Mouse (Mus musculus) spleen, postnatal 10 days (tissue): ENCODE data around the gene Snx12.

ENCODE experiments used
- DNase-seq, 2 experiments: peaks; one replicate each; pipeline ENCODE4 v3.0.0; 2021 to 2022; ENCODE audit warnings: low spot score in 2 of 2

Gene Snx12

DNA sequence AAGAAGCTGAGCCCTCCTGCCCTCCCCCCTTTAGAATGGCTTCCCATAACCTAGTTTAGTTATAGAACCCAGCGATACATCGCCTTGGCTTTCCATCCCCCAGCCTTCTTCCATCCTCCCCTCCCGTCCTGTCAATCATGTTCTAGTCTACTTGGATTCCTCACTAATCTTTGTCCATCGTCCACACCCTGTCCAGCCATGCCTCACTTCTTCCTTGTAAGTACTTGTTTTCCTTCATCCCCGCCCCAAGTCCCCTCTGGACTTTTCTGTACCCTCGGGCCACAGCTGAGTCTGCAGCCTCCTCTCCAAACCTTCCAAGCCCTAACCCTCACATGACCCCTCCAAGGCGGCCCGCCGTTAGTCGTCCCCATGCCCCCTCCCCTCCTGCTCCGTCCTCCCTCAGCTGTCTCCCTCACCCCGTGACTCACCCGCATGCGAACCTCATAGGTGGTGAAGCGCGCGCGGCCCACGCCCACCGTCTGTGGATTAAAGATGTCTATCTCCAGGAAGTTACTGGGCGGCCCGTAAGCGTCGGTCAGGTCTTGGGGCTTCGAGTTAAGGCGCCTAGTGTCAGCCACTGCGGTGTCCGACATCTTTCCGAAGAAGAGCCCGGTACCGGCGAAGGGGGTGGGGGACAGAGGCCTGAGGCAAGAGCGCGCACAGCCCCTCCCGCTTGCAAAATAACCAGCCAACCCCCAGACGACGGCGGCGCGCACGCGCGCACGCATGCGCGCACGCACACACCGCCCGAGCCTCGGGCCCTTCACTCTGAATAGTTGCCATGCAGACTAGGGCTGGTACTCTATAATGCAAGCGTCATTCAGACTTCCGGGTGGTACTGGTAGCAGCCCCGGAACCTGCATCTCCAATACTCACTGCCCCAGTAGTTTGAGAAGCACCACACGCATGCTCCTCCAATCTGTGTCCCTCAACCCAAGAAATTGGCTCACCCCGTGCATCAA is at the start of gene Snx12:
TSS of gene Snx12 (minus strand) at position 730 of the 962 bp plus-strand sequence.
- DNase-seq = peak; percentile 60 to 76

GRCm38 (mm10) chrX:101268755-101269124 is 46.4 kb upstream of the Snx12 start, which contains the start of gene Gm20489:
TSS of gene Gm20489 (minus strand) at chrX:101269023.
- no peak for DNase-seq

DNA sequence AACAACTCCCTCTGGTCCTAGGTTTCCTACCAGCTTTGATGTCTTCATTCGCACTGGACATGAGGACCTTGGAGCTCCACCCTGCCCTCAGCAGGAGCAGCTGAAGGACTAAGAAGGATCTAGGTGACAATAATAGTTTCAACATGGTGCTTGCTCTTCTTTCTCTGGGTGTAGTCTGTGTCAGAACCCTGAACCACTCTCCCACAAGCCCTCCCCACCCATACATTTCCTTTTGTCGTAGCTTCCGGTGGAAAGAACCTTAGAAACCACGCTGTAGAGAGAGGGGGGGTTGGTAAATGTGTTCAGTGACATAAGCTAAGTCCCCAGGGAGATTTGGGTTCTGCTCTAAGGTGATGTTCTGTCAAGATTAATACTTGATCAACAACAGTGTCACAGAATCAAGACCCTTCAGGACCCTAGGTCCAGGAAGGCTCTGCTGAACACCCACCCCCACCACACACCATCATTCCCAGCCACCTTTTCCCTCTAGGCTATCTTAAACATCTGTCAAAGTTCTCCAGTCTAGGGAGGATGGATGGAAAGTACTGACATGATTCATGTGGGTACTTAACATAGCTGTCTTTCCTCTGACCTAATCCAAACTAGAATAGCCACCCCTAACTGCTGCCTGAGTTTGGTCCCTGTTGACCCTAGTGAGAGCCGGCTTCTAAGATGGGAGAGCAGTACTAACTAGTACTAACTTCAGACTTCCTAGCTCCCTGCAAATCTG is 45.8 kb upstream of the Snx12 start, which contains the start of gene Il2rg:
TSS of gene Il2rg (minus strand) at position 231 of the 730 bp plus-strand sequence.
- peak in 1 of 2 experiments; percentile 42 for DNase-seq

DNA sequence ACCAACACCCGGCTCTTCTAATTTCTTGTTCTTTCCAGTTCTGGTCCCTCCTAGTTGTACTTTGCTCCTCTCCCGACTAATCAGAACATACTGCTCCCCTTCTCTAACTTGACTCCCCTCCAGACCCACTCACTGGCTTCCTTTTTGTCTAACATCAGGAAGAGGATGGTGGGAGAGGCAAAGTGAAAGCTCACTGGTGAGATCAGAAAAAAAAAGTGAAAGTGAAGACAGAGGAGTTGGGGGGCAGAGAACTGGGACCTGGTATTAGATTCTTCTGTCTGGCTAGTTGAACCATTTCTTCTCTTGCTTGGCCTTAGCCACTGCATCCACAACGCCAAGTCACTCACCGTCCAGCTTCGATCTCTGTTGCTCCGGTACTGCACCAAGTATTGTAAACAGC is 44.3 kb upstream of the Snx12 start:
- no peak for DNase-seq

DNA sequence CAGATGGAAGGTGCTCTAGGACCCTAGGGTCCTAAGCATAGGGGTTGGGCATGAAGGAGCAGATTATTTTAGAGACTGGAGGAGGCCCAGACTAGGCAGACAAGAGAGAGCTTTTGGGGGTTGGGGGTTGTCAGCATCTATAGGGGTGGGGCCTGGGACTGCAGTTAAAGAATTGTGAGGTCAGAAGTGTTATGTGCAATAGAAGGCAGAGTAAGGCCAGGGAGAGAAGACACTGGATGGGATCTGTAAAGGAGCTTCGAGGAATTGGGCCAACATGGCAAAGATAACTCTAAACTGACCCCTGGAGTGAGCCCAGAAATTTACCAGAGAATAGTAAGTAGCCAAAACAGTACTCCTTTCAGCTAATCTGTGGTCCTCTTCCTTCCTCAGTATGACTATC is 41.5 kb upstream of the Snx12 start, which contains the start of gene Gm614:
TSS of gene Gm614 (minus strand) at position 101 of the 400 bp plus-strand sequence.
- no peak for DNase-seq

DNA sequence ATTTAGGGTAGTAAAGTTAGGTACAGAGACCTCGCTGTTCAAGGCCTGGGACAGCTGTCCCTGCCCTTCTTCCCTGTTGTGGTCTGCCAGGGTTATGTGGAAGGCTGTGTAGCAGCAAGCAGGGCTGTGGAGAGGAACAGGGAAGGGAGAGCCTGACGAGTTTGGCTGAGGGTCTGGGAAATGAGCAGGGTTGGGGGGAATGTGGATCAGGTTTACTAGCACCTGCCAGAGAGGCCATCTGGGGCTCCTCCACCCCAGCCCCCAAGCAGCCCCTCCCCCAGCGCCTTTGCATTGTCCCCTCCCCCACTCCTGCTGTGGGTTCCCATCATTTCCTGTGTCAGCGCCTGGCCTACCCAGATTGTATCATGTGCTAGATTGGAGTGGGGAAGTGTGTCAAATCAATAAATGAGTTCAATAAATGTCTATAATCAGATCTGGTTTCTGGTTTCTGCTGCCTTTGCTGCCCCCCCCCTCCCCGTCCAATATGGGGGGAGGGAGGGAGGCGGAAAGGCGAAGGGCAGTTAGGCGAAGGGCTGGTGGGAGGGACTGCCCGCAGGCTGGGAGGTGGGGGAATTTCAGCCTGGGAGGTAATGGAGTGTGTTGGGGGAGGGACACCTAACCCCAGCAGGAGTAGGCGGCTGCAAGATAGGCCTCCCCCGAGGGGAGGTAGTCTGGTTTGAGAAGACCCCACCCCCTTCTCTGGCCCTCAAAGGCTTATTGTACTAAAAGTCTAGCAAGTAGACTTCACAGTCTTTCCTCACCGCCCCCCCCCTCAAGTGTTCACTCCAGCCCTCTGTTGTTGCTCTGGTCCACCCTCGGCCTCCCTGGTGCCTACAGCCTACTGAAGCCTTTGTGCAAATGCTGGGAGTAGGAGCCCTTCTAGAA is 38.3 kb upstream of the Snx12 start:
- no peak for DNase-seq

DNA sequence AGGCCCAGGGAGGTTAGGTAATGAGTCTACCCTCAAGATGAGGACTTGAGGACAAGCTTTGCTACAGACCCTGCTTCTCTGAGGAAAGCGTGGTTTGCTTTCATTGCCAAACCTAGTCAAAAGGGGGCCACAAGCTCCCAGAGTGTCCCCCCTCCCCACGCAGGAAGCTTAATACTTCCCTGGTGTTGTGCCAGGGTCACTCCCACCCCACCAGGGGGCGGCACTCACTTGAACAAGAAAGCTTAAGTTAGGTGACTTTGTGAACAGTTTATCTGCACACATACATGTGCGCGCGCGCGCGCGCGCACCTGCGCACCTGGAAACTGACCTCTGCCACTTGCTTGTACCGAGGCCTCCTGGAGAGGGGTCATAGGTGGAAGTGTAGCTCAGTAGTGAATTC is 34.2 kb upstream of the Snx12 start:
- DNase-seq = peak in 1 of 2 experiments; percentile 63

DNA sequence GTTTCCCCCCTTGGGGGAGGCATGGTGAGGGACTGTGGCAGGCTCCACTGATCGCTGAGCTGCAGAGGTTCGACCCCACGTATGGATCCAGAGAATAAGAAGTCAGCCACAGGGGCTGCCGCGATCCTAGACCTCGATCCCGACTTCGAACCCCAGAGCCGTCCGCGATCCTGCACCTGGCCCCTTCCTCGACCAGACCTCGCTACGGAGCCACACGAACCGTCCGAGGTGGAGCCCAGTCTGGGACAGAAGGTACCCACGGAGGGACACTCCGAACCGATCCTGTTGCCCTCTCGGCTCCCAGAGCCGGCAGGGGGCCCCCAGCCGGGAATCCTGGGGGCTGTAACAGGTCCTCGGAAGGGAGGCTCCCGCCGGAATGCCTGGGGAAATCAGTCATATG is 32.4 kb upstream of the Snx12 start:
- peak in 1 of 2 experiments; percentile 32 for DNase-seq

DNA sequence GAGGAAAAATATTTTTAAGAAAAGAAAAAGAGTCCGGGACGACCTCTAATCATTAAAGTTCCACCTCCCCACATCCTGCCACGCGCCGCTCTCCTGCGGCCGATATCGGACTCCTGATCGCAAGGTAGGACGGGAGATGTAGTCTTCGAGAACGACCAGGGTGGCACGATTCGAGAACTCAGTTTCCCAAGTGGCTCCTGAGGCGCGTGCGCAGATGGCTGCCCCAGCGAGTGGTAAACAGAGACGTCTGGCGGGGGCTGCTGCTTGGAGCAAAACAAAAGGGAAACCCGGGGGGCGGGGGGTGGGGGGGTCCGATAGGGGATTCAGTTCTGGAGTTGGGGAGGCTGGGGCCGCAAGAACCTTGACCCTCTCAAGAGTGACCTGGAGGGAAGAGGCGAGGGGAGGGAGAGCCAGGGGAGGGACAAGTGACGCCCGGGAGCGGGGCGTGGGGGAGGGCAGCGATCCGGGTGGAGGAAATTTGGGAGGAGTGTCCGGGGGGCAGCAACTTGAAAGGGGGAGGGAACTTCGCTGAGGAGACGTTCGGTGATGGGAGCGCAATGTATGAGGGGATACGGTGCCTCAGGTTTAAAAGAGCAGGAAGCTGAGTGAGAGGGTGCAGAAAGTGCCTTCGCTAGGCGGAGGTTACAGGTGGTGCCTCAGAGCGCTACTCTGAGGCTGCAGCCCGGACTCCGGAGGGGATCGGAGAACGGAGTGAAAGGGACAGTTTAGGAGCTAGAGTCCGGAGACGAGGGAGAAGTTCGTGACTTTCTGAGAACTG is 31.8 kb upstream of the Snx12 start, which contains the start of gene Foxo4:
TSS of gene Foxo4 (plus strand) at position 577 of the 778 bp plus-strand sequence.
- DNase-seq = peak; percentile 67 to 90

DNA sequence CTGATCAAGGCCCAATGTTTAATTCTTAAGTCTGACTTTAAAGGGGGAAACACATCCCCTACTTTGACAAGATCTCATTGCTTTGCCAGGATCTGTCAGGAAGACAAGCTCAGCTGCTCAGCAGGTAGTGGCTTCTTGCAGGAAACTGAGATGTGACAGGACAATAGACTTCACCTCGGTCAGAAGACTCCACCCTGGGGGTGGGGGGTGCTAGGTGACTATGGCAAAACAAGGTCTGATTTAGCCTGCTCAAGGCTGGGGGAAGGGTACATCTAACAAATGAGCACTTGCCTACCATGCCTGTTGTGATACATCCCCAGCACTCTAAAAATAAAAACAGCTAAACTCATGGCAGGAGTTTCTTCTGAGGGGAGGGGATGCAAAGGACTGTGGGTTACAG is 22.6 kb upstream of the Snx12 start:
- no peak for DNase-seq

DNA sequence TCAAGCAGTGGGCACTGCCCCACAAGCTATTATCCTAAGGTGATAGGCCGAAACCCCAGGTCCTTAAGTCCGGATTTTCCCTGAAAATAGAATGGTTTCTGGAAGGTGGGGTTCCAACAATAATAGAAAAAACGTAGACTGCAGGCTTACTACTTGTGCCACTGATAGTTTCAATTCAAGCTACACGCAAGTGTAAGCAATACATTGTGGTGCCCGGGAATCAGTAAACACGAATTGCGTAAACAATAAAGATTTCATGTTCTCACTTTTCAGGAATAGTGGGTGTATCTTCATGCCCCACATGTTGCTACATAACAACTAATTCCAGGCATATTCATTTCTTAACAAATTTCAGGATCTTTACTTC is 416 bp upstream of the Snx12 start:
- no peak for DNase-seq

DNA sequence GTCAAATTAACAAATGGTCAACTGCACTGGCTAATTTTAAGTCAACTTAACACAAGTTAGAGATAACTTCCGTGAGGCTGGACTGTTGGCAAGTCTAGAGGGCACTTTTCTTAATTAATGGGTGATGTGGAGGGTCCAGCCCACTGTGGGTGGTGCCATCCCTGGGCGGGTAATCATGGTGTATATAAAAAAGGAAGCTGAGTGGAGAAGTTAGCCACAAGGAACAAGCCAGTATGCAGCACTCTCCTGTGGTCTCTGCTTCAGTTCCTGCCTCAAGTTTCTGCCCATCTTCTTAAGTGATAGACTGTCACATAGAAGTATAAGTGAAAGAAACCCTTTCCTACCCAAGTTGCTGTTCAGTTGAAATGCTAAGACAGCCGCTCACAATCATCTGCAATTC is 33.1 kb downstream of the Snx12 start:
- no peak for DNase-seq

DNA sequence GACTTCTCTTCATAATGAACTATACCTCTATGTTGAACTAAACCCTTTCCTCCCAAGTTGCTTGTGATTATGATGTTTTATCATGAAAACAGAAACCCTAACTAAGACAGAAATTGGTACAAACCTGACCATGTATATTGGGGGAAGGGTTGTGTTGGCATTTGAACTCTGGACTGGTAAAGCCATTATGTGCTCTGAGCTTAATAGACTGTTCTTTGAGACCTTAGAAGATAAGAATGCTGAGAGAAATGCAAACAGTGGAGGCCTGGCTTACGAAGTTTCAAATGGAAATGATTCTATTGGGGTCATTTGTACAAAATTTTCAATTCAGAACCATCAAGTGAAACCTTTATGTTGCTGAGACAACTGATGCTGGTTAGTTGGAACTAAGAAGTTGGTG is 34.7 kb downstream of the Snx12 start:
- DNase-seq = no peak

GRCm38 (mm10) chrX:101173388-101173787 is 49.0 kb downstream of the Snx12 start:
- DNase-seq = no peak

GRCm38 (mm10) chrX:101168425-101168824 is 53.9 kb downstream of the Snx12 start:
- no peak for DNase-seq

DNA sequence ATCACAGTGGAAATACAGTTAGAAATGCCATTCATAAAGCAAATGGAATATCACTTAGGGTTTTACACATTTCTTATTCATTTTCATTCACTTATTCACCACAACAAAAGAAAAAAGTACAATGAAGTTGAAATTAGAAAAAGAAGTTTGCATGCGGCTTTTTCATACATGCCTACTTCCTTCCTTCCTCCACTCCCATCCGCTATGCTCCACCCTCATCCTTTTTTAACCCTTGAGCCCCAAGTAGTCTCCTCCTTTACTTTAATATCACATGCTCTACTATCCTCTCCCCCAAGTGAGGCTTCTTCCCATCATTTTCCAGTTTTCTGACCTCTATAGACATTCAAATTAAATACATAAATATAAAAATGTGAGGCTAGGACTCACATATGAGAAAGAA is 58.6 kb downstream of the Snx12 start:
- no peak for DNase-seq

DNA sequence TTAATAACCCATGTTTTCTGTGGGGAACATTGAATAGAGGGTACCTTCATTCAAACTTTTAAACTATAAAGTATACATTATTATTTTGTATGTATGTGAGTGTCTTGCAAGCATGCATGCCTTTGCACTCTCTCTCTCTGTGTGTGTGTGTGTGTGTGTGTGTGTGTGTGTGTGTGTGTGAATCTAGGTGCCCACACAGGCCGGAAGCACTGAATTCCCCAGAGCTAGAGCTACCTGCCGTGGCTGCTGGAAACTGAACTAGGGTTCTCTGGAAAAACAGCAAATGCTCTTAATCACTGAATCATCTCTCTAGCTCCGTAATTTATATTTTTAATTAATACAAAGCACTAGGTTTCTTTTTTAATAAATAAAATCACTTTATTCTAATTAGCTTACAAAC is 59.1 kb downstream of the Snx12 start:
- DNase-seq = peak in 1 of 2 experiments; percentile 28

DNA sequence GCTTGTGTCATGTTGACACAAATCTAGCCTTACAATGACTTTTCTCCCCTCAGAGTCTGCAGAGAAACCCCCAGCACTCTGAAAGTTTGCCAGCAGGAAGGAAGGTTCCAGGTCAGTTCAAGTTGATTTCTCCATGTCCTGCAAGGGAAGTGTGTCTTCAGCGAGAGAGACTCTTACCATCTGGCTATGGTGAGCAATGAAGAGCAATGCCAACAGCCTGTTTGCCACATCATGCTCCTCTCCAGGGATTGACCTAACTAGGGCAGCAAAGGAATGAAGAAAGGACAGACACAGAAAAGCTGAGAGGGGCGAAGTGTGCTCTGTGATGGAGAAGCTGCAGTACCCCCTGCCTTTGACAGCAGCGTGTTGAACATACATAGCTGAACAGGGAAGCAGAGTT is 59.8 kb downstream of the Snx12 start:
- DNase-seq = no peak

GRCm38 (mm10) chrX:101157488-101157887 is 64.9 kb downstream of the Snx12 start:
- no peak for DNase-seq

DNA sequence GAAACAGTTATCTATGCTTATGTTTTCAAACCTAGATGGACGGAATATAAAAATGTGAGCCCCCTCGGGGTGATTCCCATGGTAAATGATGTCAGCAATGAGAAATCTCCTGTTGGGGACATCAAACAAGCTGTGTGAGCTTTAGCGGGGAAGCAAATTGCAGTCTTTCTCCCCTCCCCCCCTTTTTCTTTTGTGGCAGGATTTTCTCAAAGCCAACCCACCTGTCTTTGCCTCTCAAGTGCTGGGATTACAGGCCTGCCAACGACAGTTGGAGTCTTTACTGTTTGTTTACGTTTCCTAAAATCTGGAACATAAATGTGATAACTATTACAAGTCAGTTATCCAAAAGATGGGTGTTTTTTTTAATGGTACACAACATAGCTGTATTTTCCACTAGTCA is 66.0 kb downstream of the Snx12 start:
- DNase-seq = no peak

GRCm38 (mm10) chrX:101147506-101147905 is 74.9 kb downstream of the Snx12 start:
- DNase-seq = no peak
